Mouse (Mus musculus) spleen, adult 2 months (tissue): ENCODE measurements around the gene Npas3. TPM values are rescaled to one million over a fixed set of nuclear protein-coding genes. Genes with fewer than 3 reads are reported as not detected.

Experiments
- DNase-seq, 2 experiments: peaks; one replicate each; pipeline versions ENCODE4 v3.0.0 to v3.0.0-alpha.2; 2012 to 2021; ENCODE audit warnings: low spot score in 2 of 2, low read depth in 1 of 2
- H3K27ac ChIP-seq: fragments of 200-500 bp; 2 replicates; pipeline ENCODE4 v1.5.1; 2012; ENCODE audit warnings: low read length, inconsistent platforms; ENCODE audit not compliant: insufficient read depth
- H3K27me3 ChIP-seq: fragments of 200-500 bp; 2 replicates; pipeline ENCODE4 v1.6.1; 2012; ENCODE audit warnings: mild to moderate bottlenecking, moderate library complexity, low read length, inconsistent platforms; ENCODE audit not compliant: control insufficient read depth, insufficient read depth
- H3K36me3 ChIP-seq: fragments of 200-500 bp; 2 replicates; pipeline ENCODE4 v1.6.1; 2012; ENCODE audit warnings: mild to moderate bottlenecking, low read length, inconsistent platforms; ENCODE audit not compliant: control insufficient read depth, insufficient read depth
- H3K4me1 ChIP-seq: fragments of 200-500 bp; 2 replicates; pipeline ENCODE4 v1.6.1; 2011; ENCODE audit warnings: inconsistent platforms; ENCODE audit not compliant: control insufficient read depth, insufficient read depth, insufficient read length
- H3K4me3 ChIP-seq: fragments of 200-500 bp; 2 replicates; pipeline ENCODE4 v1.5.1; 2011; ENCODE audit warnings: mild to moderate bottlenecking, inconsistent platforms; ENCODE audit not compliant: insufficient read depth, insufficient read length; ENCODE audit errors: extremely low read depth
- CTCF ChIP-seq: fragments of 200-500 bp; IDR thresholded peaks from 2 replicates; pipeline ENCODE4 v1.5.1; 2011; ENCODE audit warnings: mild to moderate bottlenecking, inconsistent platforms; ENCODE audit not compliant: insufficient read depth, insufficient read length, insufficient replicate concordance; ENCODE audit errors: extremely low read depth
- POLR2A ChIP-seq: fragments of 200-500 bp; IDR thresholded peaks from 2 replicates; pipeline ENCODE4 v1.6.1; 2011; ENCODE audit warnings: low read depth, low read length, inconsistent platforms
- WGBS: fragments of 180-500 bp; shearing (Covaris S2); methylation state at CpG from one replicate; pipeline ENCODE4 v1.1.7; 2018; 5-methylcytosine and 5-hydroxymethylcytosine counted together
- polyA plus RNA-seq: library from polyadenylated mRNA; depleted of rRNA; stranded (reverse); fragments of >200 nt; gene quantifications from 2 replicates; pipeline ENCODE4 v1.2.3, GENCODE M21; 2012

Gene Npas3
- polyA plus RNA-seq, 1 experiment: 0.26 TPM

- WGBS: 81% methylated on average over 5 of the region's 5 CpGs
- no peak overlapping the region for H3K4me3 ChIP-seq
Observed at GRCm38 (mm10) chr12:54101307-54101870, 852.9 kb downstream of the Npas3 start.

GRCm38 (mm10) chr12:54102500-54102899 lies 854.0 kb downstream of the Npas3 start:
- H3K36me3 ChIP-seq: no peaks in the 10 kb centered on the region
- no peaks in the 10 kb centered on the region for H3K27me3 ChIP-seq
- H3K4me1 ChIP-seq: no peaks in the 10 kb centered on the region
- no peak overlapping the region for H3K4me3 ChIP-seq
- no peak for TF ChIP-seq CTCF
- TF ChIP-seq POLR2A: no peak
- no peak for DNase-seq
- 92% methylated on average over 6 of the region's 6 CpGs for WGBS
- H3K27ac ChIP-seq: no peak overlapping the region

More at GRCm38 (mm10) chr12:54101307-54101870, 852.9 kb downstream of the Npas3 start:
- no peak overlapping the region for H3K27ac ChIP-seq
- no peaks in the 10 kb centered on the region for H3K4me1 ChIP-seq
- H3K36me3 ChIP-seq: no peaks in the 10 kb centered on the region
- TF ChIP-seq CTCF (no peak), POLR2A (no peak)
- DNase-seq: no peak
- no peaks in the 10 kb centered on the region for H3K27me3 ChIP-seq

GRCm38 (mm10) chr12:54105531-54105930 lies 857.1 kb downstream of the Npas3 start:
- no peak for DNase-seq
- no peak for TF ChIP-seq CTCF
- no peak for TF ChIP-seq POLR2A
- Histone ChIP-seq H3K27me3 (no peaks in the 10 kb centered on the region), H3K4me3 (no peak overlapping the region), H3K36me3 (no peaks in the 10 kb centered on the region), H3K4me1 (no peaks in the 10 kb centered on the region), H3K27ac (no peak overlapping the region)
- 7% methylated on average over 5 of the region's 5 CpGs for WGBS

GRCm38 (mm10) chr12:54105946-54106345 lies 857.5 kb downstream of the Npas3 start:
- TF ChIP-seq POLR2A: no peak
- no peak for TF ChIP-seq CTCF
- no peaks in the 10 kb centered on the region for H3K4me1 ChIP-seq
- no peak for DNase-seq
- no peaks in the 10 kb centered on the region for H3K27me3 ChIP-seq
- no peaks in the 10 kb centered on the region for H3K36me3 ChIP-seq
- WGBS: 86% methylated on average over 3 of the region's 3 CpGs
- no peak overlapping the region for H3K27ac ChIP-seq
- no peak overlapping the region for H3K4me3 ChIP-seq

GRCm38 (mm10) chr12:54110342-54110741 lies 861.9 kb downstream of the Npas3 start:
- Histone ChIP-seq H3K4me3 (no peak overlapping the region), H3K27me3 (no peaks in the 10 kb centered on the region), H3K36me3 (no peaks in the 10 kb centered on the region), H3K27ac (no peak overlapping the region), H3K4me1 (no peaks in the 10 kb centered on the region)
- DNase-seq: no peak
- TF ChIP-seq CTCF: no peak
- TF ChIP-seq POLR2A: no peak
- WGBS: 62% methylated on average over 2 of the region's 2 CpGs

GRCm38 (mm10) chr12:54110930-54111329 lies 862.5 kb downstream of the Npas3 start:
- Histone ChIP-seq H3K4me3 (no peak overlapping the region), H3K36me3 (no peaks in the 10 kb centered on the region), H3K27me3 (no peaks in the 10 kb centered on the region), H3K27ac (no peak overlapping the region), H3K4me1 (no peaks in the 10 kb centered on the region)
- TF ChIP-seq POLR2A: no peak
- no peak for TF ChIP-seq CTCF
- WGBS: 87% methylated on average over 3 of the region's 3 CpGs
- no peak for DNase-seq

GRCm38 (mm10) chr12:54120386-54120785 lies 871.9 kb downstream of the Npas3 start:
- DNase-seq: no peak
- Histone ChIP-seq H3K4me1 (no peaks in the 10 kb centered on the region), H3K27me3 (no peaks in the 10 kb centered on the region), H3K4me3 (no peak overlapping the region), H3K36me3 (no peaks in the 10 kb centered on the region), H3K27ac (no peak overlapping the region)
- WGBS: 12% methylated on average over 1 of the region's 1 CpGs
- TF ChIP-seq CTCF: no peak
